Mouse (Mus musculus): ENCODE measurements at regions not wholly inside any gene's neighbourhood (a gene's known extent, or its start where the extent isn't known, plus 50 kb on each side); places are given as distances from the start of the nearest gene placed in this dataset.

DNA sequence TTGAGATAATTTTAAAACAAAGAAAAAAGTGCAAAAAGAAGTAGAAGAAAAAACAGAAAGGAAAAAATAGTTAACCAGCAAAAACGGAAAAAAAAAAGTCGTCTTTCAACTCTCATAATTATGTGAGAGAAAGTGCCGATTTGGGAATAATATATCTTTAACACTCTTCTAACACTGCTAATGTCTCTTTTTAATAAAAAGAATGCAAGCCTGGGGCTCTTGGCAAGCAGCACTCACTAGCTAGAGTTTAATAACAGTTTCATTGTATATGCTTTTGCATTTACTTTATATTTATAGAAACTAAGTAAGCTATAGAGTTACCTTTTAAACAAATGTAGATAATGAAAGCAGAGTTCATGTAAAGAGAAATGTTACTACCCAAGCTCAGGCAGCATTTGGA, 107.5 kb downstream of the 4930444P10Rik start:
- no peak for DNase-seq (ENCODE audit: extremely low read depth, low read depth, low spot score)
- H3K4me3 ChIP-seq (ENCODE audit: insufficient read depth, low read depth, low read length), result no peak overlapping the region
- no peak for TF ChIP-seq POLR2A (IDR thresholded peaks at IDR 0.05; ENCODE audit: extremely low read depth, insufficient read depth, low read length)
- no peak for TF ChIP-seq CTCF (IDR thresholded peaks at IDR 0.05; ENCODE audit: low read depth, low read length)
- no peaks in the 10 kb centered on the region for H3K79me2 ChIP-seq (ENCODE audit: control insufficient read depth, insufficient read depth, low read length)
- H3K4me1 ChIP-seq (ENCODE audit: control insufficient read depth, insufficient read depth, low read length), result peaks cover 3% of the 10 kb centered on the region; the same call in 1 of the 2 replicates
- H3K9ac ChIP-seq (ENCODE audit: low read depth, low read length), result no peak overlapping the region
- H3K27me3 ChIP-seq (ENCODE audit: control insufficient read depth, insufficient read depth, low read length), result no peaks in the 10 kb centered on the region
- no peaks in the 10 kb centered on the region for H3K36me3 ChIP-seq (ENCODE audit: control insufficient read depth, insufficient read depth, low read length)
- 74% methylated on average over 3 of the region's 3 CpGs for WGBS
- no peak overlapping the region for H3K27ac ChIP-seq (replicated peaks; ENCODE audit: insufficient read depth, low read depth, low read length)

DNA sequence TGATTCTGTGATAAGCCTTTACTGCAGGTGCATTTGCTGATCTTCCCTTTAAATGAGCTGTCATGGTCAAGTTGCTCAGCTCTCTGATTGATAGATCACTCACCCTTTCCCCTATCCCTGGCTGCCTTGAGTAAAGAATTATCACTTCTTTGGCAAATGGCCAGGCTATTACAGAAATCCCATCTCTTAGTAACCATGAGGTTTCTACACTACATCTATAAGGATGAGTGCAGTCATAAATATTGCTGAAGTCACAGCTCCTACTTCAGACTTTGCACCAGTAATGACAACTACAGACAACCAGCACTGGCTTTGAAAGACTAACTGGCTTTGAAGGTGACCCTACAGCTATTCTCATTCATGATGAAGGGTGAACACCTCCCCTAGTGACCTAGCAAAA, 113.8 kb downstream of the 4930444P10Rik start:
- H3K27ac ChIP-seq (replicated peaks; ENCODE audit: insufficient read depth, low read depth, low read length), result no peak overlapping the region
- H3K36me3 ChIP-seq (ENCODE audit: control insufficient read depth, insufficient read depth, low read length), result no peaks in the 10 kb centered on the region
- H3K4me3 ChIP-seq (ENCODE audit: insufficient read depth, low read depth, low read length), result no peak overlapping the region
- TF ChIP-seq CTCF (IDR thresholded peaks at IDR 0.05; ENCODE audit: low read depth, low read length) (no peak), POLR2A (IDR thresholded peaks at IDR 0.05; ENCODE audit: extremely low read depth, insufficient read depth, low read length) (no peak)
- no peaks in the 10 kb centered on the region for H3K79me2 ChIP-seq (ENCODE audit: control insufficient read depth, insufficient read depth, low read length)
- DNase-seq (ENCODE audit: extremely low read depth, low read depth, low spot score), result no peak
- H3K9ac ChIP-seq (ENCODE audit: low read depth, low read length), result no peak overlapping the region
- H3K27me3 ChIP-seq (ENCODE audit: control insufficient read depth, insufficient read depth, low read length), result no peaks in the 10 kb centered on the region
- H3K4me1 ChIP-seq (ENCODE audit: control insufficient read depth, insufficient read depth, low read length), result no peaks in the 10 kb centered on the region

DNA sequence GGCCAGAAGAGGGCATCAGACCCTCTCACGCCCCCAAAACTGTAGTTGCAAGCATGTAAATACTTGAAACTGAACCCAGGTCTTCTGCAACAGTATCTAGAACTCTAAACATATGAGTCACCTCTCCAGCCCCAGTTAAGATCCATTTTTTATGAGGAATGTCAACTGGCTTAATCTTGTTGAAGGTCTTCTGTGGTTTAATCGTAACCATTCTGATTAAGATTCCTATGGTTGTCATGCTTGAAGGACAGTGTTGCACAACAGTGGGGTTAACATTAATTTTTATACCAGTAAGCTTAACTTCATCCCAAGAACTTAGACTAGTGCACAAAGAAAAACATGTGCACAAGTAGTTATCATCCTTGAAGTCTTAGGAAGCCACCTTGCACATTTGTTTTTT, 133.5 kb downstream of the 4930444P10Rik start:
- DNase-seq (ENCODE audit: extremely low read depth, low read depth, low spot score), result no peak
- no peaks in the 10 kb centered on the region for H3K36me3 ChIP-seq (ENCODE audit: control insufficient read depth, insufficient read depth, low read length)
- no peak for TF ChIP-seq CTCF (IDR thresholded peaks at IDR 0.05; ENCODE audit: low read depth, low read length)
- no peak for TF ChIP-seq POLR2A (IDR thresholded peaks at IDR 0.05; ENCODE audit: extremely low read depth, insufficient read depth, low read length)
- no peak overlapping the region for H3K9ac ChIP-seq (ENCODE audit: low read depth, low read length)
- no peak overlapping the region for H3K4me3 ChIP-seq (ENCODE audit: insufficient read depth, low read depth, low read length)
- H3K4me1 ChIP-seq (ENCODE audit: control insufficient read depth, insufficient read depth, low read length), result no peaks in the 10 kb centered on the region
- no peaks in the 10 kb centered on the region for H3K27me3 ChIP-seq (ENCODE audit: control insufficient read depth, insufficient read depth, low read length)
- WGBS, result 74% methylated on average over 2 of the region's 2 CpGs
- H3K27ac ChIP-seq (replicated peaks; ENCODE audit: insufficient read depth, low read depth, low read length), result no peak overlapping the region
- H3K79me2 ChIP-seq (ENCODE audit: control insufficient read depth, insufficient read depth, low read length), result no peaks in the 10 kb centered on the region

DNA sequence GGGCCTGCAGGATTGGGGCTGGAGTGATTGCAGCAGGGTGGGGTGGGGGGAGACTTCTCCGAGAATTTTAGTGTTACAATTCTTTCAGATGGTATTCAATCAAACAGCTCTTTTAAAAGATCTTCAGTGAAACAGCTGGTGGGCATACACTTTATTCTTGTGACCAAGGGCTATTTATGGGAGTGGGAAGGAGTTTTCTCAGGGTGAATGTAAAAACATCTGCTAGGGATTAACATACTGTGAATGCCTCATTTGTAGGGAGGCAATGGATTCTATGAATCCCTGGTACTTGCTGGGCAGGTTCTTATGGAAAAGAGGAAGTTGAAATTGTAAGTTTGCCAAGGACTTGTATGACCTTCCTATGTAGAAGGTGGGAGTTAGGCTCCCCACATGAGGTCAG, 134.5 kb downstream of the 4930444P10Rik start:
- Histone ChIP-seq H3K4me3 (ENCODE audit: insufficient read depth, low read depth, low read length) (no peak overlapping the region), H3K79me2 (ENCODE audit: control insufficient read depth, insufficient read depth, low read length) (no peaks in the 10 kb centered on the region), H3K27me3 (ENCODE audit: control insufficient read depth, insufficient read depth, low read length) (no peaks in the 10 kb centered on the region), H3K36me3 (ENCODE audit: control insufficient read depth, insufficient read depth, low read length) (no peaks in the 10 kb centered on the region), H3K4me1 (ENCODE audit: control insufficient read depth, insufficient read depth, low read length) (no peaks in the 10 kb centered on the region), H3K9ac (ENCODE audit: low read depth, low read length) (no peak overlapping the region), H3K27ac (replicated peaks; ENCODE audit: insufficient read depth, low read depth, low read length) (no peak overlapping the region)
- 87% methylated on average over 1 of the region's 1 CpGs for WGBS
- DNase-seq (ENCODE audit: extremely low read depth, low read depth, low spot score), result no peak
- no peak for TF ChIP-seq POLR2A (IDR thresholded peaks at IDR 0.05; ENCODE audit: extremely low read depth, insufficient read depth, low read length)
- no peak for TF ChIP-seq CTCF (IDR thresholded peaks at IDR 0.05; ENCODE audit: low read depth, low read length)

DNA sequence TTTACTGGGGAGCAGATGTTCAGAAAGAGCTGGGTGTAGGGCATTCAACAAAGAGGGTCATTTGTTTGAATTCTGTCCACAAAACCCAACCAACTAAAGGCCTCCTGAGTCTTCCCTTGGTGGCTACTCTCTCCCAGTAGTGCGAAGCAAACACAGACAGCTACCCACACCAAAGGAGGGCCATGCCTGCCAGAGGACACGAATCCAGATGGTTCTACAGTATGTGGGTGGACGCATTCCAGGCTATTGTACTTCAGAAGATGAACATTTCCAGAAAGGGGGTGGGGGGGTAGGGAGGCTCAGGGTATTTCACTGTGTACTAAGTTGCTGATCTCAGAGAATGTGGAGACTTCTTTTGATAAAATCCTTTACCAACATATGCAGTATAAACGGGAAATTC, 149.5 kb downstream of the 4930444P10Rik start:
- H3K27ac ChIP-seq (replicated peaks; ENCODE audit: insufficient read depth, low read depth, low read length), result no peak overlapping the region
- H3K4me1 ChIP-seq (ENCODE audit: control insufficient read depth, insufficient read depth, low read length), result no peaks in the 10 kb centered on the region
- no peak overlapping the region for H3K9ac ChIP-seq (ENCODE audit: low read depth, low read length)
- no peaks in the 10 kb centered on the region for H3K27me3 ChIP-seq (ENCODE audit: control insufficient read depth, insufficient read depth, low read length)
- H3K4me3 ChIP-seq (ENCODE audit: insufficient read depth, low read depth, low read length), result no peak overlapping the region
- no peaks in the 10 kb centered on the region for H3K36me3 ChIP-seq (ENCODE audit: control insufficient read depth, insufficient read depth, low read length)
- H3K79me2 ChIP-seq (ENCODE audit: control insufficient read depth, insufficient read depth, low read length), result no peaks in the 10 kb centered on the region
- WGBS, result 79% methylated on average over 4 of the region's 4 CpGs
- no peak for DNase-seq (ENCODE audit: extremely low read depth, low read depth, low spot score)
- TF ChIP-seq CTCF (IDR thresholded peaks at IDR 0.05; ENCODE audit: low read depth, low read length), result no peak
- TF ChIP-seq POLR2A (IDR thresholded peaks at IDR 0.05; ENCODE audit: extremely low read depth, insufficient read depth, low read length), result no peak

DNA sequence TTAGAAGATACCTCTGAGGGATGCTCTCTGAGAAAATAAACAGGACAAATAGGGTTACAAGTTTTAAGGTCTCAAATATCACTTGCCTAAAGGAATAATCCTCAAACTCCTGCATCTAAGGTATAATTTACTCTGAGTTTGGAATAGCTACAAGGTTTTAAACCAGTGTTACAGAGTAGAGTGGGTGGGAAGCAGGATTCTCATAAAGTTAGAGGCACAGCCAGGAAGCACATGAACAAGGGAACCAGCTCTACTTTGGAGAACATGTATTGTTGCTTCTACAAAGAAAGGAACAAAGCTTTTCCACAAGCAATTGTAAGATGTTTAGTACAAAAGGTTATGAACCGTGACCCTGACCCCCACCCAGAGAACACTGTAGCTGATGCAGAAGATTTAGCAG, 150.1 kb downstream of the 4930444P10Rik start:
- no peak overlapping the region for H3K4me3 ChIP-seq (ENCODE audit: insufficient read depth, low read depth, low read length)
- H3K36me3 ChIP-seq (ENCODE audit: control insufficient read depth, insufficient read depth, low read length), result no peaks in the 10 kb centered on the region
- H3K27ac ChIP-seq (replicated peaks; ENCODE audit: insufficient read depth, low read depth, low read length), result no peak overlapping the region
- 82% methylated on average over 1 of the region's 1 CpGs for WGBS
- TF ChIP-seq POLR2A (IDR thresholded peaks at IDR 0.05; ENCODE audit: extremely low read depth, insufficient read depth, low read length), result no peak
- no peak for TF ChIP-seq CTCF (IDR thresholded peaks at IDR 0.05; ENCODE audit: low read depth, low read length)
- no peak for DNase-seq (ENCODE audit: extremely low read depth, low read depth, low spot score)
- no peaks in the 10 kb centered on the region for H3K4me1 ChIP-seq (ENCODE audit: control insufficient read depth, insufficient read depth, low read length)
- H3K27me3 ChIP-seq (ENCODE audit: control insufficient read depth, insufficient read depth, low read length), result no peaks in the 10 kb centered on the region
- no peaks in the 10 kb centered on the region for H3K79me2 ChIP-seq (ENCODE audit: control insufficient read depth, insufficient read depth, low read length)
- H3K9ac ChIP-seq (ENCODE audit: low read depth, low read length), result no peak overlapping the region

All from liver, adult 2 months (tissue).